Mouse (Mus musculus) liver, postnatal 0 days (tissue): ENCODE results near the gene Reep6. TPM values are rescaled to one million over a fixed set of nuclear protein-coding genes. Genes with fewer than 3 reads are reported as not detected.

Experiments used
- ATAC-seq: fragments of 200-750 bp; cut with Nextera tagmentation; 2 replicates; pipeline ENCODE4 v1.8.0; 2017; ENCODE audit warnings: mild to moderate bottlenecking, moderate library complexity
- DNase-seq: peaks from one replicate; pipeline ENCODE4 v3.0.0-alpha.2; 2016
- H3K27ac ChIP-seq: fragments of 300-500 bp; sonication (generic); 2 replicates; pipeline ENCODE4 v1.5.1; 2014; ENCODE audit warnings: antibody characterized with exemption, moderate library complexity, mild to moderate bottlenecking, low read depth
- H3K27me3 ChIP-seq: fragments of 300-500 bp; sonication (generic); 2 replicates; pipeline ENCODE4 v1.6.1; 2014; ENCODE audit warnings: low read length, control low read depth, mixed read lengths; ENCODE audit not compliant: insufficient read depth
- H3K36me3 ChIP-seq: fragments of 300-500 bp; sonication (generic); replicated peaks from 2 replicates; pipeline ENCODE4 v1.6.1; 2014; ENCODE audit warnings: mild to moderate bottlenecking, control low read depth, low read length, moderate library complexity, mixed read lengths; ENCODE audit not compliant: insufficient read depth
- H3K4me1 ChIP-seq: fragments of 300-500 bp; sonication (generic); 2 replicates; pipeline ENCODE4 v1.6.1; 2014; ENCODE audit warnings: antibody characterized with exemption, mild to moderate bottlenecking, control low read depth; ENCODE audit not compliant: insufficient read depth
- H3K4me2 ChIP-seq: fragments of 300-500 bp; sonication (generic); 2 replicates; pipeline ENCODE4 v1.6.1; 2014; ENCODE audit warnings: low read depth, mild to moderate bottlenecking, low read length, moderate library complexity, mixed read lengths
- H3K4me3 ChIP-seq: fragments of 300-500 bp; sonication (generic); 2 replicates; pipeline ENCODE4 v1.5.1; 2014; ENCODE audit warnings: low read depth, low read length
- H3K9ac ChIP-seq: fragments of 300-500 bp; sonication (generic); replicated peaks from 2 replicates; pipeline ENCODE4 v1.6.1; 2014; ENCODE audit warnings: mild to moderate bottlenecking, moderate library complexity
- H3K9me3 ChIP-seq: fragments of 300-500 bp; sonication (generic); 2 replicates; pipeline ENCODE4 v1.6.1; 2016; ENCODE audit warnings: mild to moderate bottlenecking, control low read depth, low read length, mixed read lengths
- CTCF ChIP-seq: sonication (generic); IDR thresholded peaks from 2 replicates; pipeline ENCODE4 v1.5.1; 2016; ENCODE audit warnings: antibody characterized with exemption, low read depth
- EP300 ChIP-seq: IDR thresholded peaks from 2 replicates; pipeline ENCODE4 v1.6.1; 2016; ENCODE audit warnings: antibody characterized with exemption, low read depth, mild to moderate bottlenecking
- WGBS: fragments of 180-500 bp; shearing (Covaris S2); extraction: QIAGEN DNeasy Blood & Tissue Kit; methylation state at CpG from one replicate; pipeline ENCODE4 v1.1.7; 2014; ENCODE audit not compliant: insufficient replicate concordance; 5-methylcytosine and 5-hydroxymethylcytosine counted together
- polyA plus RNA-seq: library from polyadenylated mRNA; unstranded; fragments of >200 nt; fragmentation: Nextera tagmentation; extraction: Ambion mirVana; gene quantifications from 2 replicates; pipeline ENCODE4 v1.2.1, GENCODE M21; 2015

Reep6 gene
- polyA plus RNA-seq, 1 experiment from 2014 or later, result 167 TPM

- DNase-seq (no peak), ATAC-seq (no peak)
- H3K9ac ChIP-seq, result no peak overlapping the region
- H3K27ac ChIP-seq, result no peak overlapping the region
- peaks cover 17% of the 10 kb centered on the region for H3K36me3 ChIP-seq
- peaks cover 43% of the 10 kb centered on the region for H3K27me3 ChIP-seq
- no peak overlapping the region for H3K4me2 ChIP-seq
- H3K9me3 ChIP-seq, result no peaks in the 10 kb centered on the region
- TF ChIP-seq EP300 (no peak), CTCF (no peak)
- H3K4me1 ChIP-seq, result peaks cover 35% of the 10 kb centered on the region
- 34% methylated on average over 10 of the region's 10 CpGs for WGBS
- no peak overlapping the region for H3K4me3 ChIP-seq
Measured at GRCm38 (mm10) chr10:80317011-80317410, 12.7 kb upstream of the Reep6 start.

GRCm38 (mm10) chr10:80320340-80320760 is 9.4 kb upstream of the Reep6 start, which contains the start of gene 2310011J03Rik:
Gene 2310011J03Rik, minus strand, starts transcription at chr10:80320537.
- no peak for TF ChIP-seq CTCF
- TF ChIP-seq EP300, result no peak
- Histone ChIP-seq H3K4me1 (peaks cover 46% of the 10 kb centered on the region), H3K9ac (peak within 1 kb of the TSS; percentile 96), H3K27me3 (peaks cover 10% of the 10 kb centered on the region), H3K27ac (peak within 1 kb of the TSS; percentile 89), H3K9me3 (no peaks in the 10 kb centered on the region), H3K4me3 (peak within 1 kb of the TSS; percentile 91), H3K4me2 (peak within 1 kb of the TSS; percentile 92), H3K36me3 (peaks cover 17% of the 10 kb centered on the region)
- WGBS, result under 1% methylated on average over 34 of the region's 34 CpGs
- ATAC-seq (peak; percentile 31), DNase-seq (peak; percentile 93)

- TF ChIP-seq CTCF, result no peak
- TF ChIP-seq EP300, result no peak
- ATAC-seq (no peak), DNase-seq (no peak)
- Histone ChIP-seq H3K4me1 (peaks cover 46% of the 10 kb centered on the region), H3K9ac (peak overlapping the region; percentile 26), H3K27me3 (peaks cover 2% of the 10 kb centered on the region), H3K36me3 (peaks cover 17% of the 10 kb centered on the region), H3K4me2 (peak overlapping the region; percentile 100; the same call in 1 of the 2 replicates), H3K4me3 (no peak overlapping the region), H3K27ac (peak overlapping the region; percentile 89; the same call in 1 of the 2 replicates), H3K9me3 (no peaks in the 10 kb centered on the region)
- 56% methylated on average over 6 of the region's 6 CpGs for WGBS
Measured at GRCm38 (mm10) chr10:80321014-80321669, 8.6 kb upstream of the Reep6 start.

- ATAC-seq (no peak), DNase-seq (no peak)
- Histone ChIP-seq H3K9me3 (no peaks in the 10 kb centered on the region), H3K4me3 (peak overlapping the region; percentile 66; the same call in 1 of the 2 replicates), H3K27me3 (no peaks in the 10 kb centered on the region), H3K27ac (peak overlapping the region; percentile 95), H3K9ac (peak overlapping the region; percentile 78), H3K36me3 (peaks cover 17% of the 10 kb centered on the region), H3K4me1 (peaks cover 41% of the 10 kb centered on the region), H3K4me2 (peak overlapping the region; percentile 100)
- 85% methylated on average over 21 of the region's 21 CpGs for WGBS
- TF ChIP-seq CTCF (no peak), EP300 (no peak)
Measured at GRCm38 (mm10) chr10:80321670-80322581, 7.8 kb upstream of the Reep6 start.

- H3K9ac ChIP-seq, result peak overlapping the region; percentile 78
- H3K4me3 ChIP-seq, result peak overlapping the region; percentile 66
- peak overlapping the region; percentile 95 for H3K27ac ChIP-seq
- H3K27me3 ChIP-seq, result no peaks in the 10 kb centered on the region
- no peak for TF ChIP-seq EP300
- peak; percentile 29 for TF ChIP-seq CTCF
- H3K9me3 ChIP-seq, result no peaks in the 10 kb centered on the region
- 1% methylated on average over 28 of the region's 28 CpGs for WGBS
- peaks cover 13% of the 10 kb centered on the region for H3K36me3 ChIP-seq
- peak overlapping the region; percentile 100 for H3K4me2 ChIP-seq
- ATAC-seq (peak; percentile 24), DNase-seq (peak; percentile 65)
- H3K4me1 ChIP-seq, result peaks cover 33% of the 10 kb centered on the region
Measured at GRCm38 (mm10) chr10:80322811-80323211, 6.9 kb upstream of the Reep6 start.
